Mouse (Mus musculus): Measurements from ENCODE around the gene Gm29427.

GRCm38 (mm10) chr1:130714046-130714445 lies 1.6 kb downstream of the Gm29427 start:
- no peak for TF ChIP-seq CTCF (IDR thresholded peaks at IDR 0.05)
- no peak for TF ChIP-seq EP300 (IDR thresholded peaks at IDR 0.05)
